Mouse (Mus musculus) lung, postnatal 10 days (tissue): ENCODE results near the gene Mfsd6.
"Not testable (repeated sequence)": the region's sequence is repeated elsewhere in the genome, so short reads cannot be mapped to it uniquely, and the experiment has no call there.

Experiments used
- DNase-seq: peaks from one replicate; pipeline ENCODE4 v3.0.0; 2021

The Mfsd6 gene

DNA sequence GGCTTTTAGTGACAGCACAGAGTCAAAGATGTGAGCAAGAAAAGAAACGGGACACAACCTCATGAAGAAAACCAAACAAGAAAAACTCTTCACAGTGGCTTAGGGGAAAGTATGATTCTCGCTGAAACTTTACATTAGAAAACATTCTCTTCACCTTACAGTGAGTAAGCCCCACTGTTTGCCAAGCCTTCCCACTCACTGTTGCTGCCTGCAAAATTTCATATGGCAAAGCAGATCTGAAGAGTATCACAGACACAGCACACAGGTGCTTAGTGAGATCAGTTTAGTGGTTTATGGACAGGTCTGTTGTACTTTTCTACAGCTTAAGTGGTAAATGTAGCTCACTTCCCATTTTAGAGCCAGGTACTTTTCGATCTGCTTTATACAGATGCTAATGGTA, 20.2 kb downstream of the Mfsd6 start:
- DNase-seq = no peak

DNA sequence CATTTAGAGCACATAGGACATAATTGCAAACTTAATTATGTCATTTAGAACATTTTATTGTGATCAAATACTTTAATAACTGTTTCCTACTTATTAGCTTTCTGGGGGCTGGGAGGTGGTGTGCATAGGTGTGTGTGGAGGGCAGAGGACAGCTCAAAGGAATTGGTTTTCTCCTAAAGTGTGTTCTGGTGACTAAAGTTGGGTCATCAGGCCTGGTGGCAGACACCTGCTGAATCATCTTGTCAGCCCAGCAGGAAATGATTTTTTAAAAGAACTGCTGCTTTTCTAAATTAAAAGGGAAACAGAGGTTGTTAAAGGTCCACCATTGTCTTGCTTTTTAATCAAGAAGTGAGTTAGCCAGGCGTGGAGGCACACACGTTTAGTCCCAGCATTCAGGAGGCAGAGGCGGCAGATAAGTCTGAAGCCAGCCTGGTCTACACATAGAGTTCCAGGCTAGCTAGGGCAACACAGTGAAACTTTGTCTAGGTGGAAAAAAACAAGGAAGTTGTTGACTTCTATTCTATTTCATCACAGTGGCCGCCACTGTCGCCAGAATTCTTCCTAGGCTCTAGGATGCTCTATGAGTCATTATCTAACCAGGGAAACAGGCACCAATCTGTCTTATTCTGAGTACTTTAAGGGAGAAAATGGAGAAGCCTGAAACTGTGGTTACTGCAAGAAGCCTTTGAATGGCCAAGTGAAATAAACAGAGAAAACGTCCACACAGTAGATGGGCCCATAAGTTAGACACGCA, 24.3 kb downstream of the Mfsd6 start:
- no peak for DNase-seq

DNA sequence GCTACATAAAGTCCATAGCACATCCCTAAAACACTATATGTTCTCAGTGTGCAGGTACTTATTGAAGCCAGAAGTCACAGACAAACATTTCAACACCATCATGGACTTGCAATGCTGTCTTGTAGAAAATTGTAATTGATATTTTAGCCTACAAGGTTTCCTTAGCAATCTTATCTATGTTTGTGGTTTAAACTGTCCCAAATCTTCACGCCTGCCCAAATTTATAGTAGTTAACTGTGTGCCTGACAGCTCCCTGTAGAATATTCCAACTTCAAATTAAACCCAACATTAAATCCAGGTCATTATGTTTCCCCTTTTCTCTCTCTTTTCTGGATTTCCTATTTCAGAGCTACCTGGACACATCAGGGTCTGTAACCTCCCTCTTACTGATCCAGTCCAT, 25.3 kb downstream of the Mfsd6 start:
- DNase-seq = no peak

DNA sequence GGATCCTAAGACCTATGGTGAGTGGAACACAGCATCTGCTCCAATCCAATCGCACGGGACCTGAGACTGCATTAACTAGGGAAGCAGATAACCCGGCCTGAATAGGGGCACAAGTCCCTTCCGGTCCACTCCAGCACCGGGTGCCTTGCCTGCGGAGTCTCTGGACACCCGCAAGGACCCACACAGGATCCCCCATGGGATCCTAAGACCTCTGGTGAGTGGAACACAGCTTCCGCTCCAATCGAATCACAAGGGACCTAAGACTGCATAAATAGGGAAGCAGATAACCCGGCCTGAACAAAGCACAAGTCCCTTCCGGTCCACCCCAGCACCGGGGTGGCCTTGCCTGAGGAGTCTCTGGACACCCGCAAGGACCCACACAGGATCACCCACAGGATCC, 32.8 kb downstream of the Mfsd6 start:
- not testable (repeated sequence) for DNase-seq

DNA sequence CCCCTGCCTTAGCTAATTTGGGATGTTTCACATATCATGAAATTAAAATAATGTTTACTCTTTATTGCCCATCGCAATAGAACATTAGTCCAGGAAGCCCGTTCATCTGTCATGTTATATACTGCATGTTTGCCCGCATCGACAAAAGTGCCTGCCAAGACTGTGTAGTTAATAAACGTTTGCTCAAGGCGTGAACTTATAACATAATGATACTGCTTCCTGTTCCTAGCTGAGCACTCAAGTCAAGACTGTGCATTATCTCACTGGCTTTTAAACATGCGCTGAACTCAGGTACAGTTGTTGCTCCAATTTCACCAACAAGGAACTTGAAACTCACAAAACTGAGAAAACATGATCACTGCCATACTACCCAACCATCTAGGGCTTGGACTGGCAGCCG, 39.6 kb downstream of the Mfsd6 start:
- DNase-seq = no peak

DNA sequence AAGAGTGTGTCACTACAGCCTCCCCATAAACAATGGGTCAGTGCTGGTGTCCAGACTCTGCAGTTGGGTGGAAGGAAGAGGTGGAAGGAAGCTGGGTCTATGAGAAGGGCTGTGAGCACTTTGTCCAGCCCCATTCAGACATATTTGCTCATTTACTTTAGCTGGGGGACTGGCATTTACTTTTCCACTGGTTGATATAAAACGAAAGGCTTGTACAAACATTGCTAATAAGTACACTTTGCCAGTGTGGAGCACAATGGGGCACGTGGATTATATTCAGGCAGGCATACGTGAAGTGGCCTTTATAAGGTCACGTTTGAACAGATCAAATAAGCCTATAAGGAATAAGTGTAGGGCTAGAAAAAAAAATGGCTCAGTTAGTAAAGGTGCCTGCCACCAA, 43.7 kb downstream of the Mfsd6 start:
- no peak for DNase-seq

DNA sequence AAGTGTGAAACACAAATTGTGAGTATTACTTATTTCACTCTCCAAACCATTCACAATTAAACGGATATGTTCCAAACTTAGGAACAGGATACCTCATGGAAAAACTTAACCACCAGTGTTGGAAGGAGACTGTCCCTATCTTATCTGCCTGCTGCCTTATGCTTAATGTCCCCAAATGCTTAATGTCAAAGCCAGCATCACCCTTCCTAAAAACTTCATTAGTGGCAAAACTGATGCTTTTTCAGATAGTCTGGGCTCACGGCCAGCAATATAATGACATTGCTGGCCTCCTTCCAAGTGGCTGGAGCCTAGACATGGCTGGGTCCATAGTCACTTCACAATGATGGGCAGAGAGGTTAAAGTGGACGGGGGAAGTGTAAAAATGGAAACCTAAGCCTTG, 50.6 kb downstream of the Mfsd6 start:
- DNase-seq = peak; percentile 65

DNA sequence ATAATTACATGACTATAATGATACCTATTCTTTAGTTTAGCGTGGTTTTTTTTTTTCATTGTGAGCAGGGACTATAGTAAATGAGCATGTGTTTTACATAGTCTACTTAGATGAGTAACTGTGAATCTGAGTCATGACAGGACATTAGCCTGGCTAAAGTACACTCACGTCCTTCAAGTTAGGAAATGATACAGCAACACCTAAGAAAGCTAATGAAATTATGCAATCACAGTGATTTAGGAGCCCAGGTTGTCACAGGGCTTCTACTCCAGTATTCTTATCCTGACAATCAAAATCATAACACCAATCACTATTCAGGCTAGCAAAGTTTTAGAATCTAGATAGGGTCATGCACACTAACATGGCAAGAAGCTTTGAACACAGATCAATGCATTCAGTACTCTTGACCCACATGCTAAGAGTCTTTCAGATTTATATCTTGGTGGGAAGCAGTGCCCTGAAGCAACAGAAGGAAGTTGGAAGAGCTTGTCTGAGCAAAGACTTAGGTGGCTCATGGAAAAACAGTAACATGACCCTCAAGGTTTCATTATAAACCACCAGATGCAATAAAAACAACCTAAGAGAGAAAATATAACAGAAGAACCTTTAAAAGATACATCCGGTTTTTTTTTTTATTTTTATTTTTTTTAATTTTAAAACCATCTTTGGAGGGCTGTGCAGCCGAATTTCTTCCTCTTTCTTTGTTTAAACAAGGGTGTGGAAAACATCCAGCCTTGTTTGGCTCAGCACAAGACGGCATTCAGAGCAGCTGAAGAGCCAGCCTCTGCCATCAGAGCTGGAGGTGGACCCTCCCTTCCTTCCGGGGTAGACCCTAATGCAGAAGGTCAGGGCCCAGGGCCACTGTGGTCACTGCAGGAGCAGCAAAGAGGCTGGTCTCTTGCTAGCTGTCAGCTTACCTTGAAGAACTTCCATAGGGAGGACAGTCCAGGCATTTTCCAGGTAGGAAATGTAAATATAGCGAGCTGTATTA, 51.4 kb downstream of the Mfsd6 start:
- DNase-seq = peak; percentile 48

DNA sequence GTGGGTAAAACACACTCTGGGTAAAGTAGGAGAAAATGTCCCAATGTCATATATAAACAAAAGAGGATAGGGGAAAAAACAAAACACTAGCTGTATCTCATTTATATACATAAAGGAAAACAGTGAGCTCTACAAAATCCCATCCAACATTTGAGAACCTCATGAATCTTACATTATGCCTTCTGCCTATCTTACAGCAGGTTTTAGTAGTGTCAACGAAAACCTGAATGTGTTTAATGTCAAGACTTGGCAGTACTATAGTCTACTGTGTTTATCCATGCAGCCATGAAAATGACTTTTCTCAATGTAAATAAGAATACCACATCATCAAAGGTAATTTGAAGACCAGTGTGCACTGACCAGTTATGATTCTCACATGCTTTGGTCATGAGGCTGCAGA, 57.3 kb downstream of the Mfsd6 start:
- DNase-seq = no peak

DNA sequence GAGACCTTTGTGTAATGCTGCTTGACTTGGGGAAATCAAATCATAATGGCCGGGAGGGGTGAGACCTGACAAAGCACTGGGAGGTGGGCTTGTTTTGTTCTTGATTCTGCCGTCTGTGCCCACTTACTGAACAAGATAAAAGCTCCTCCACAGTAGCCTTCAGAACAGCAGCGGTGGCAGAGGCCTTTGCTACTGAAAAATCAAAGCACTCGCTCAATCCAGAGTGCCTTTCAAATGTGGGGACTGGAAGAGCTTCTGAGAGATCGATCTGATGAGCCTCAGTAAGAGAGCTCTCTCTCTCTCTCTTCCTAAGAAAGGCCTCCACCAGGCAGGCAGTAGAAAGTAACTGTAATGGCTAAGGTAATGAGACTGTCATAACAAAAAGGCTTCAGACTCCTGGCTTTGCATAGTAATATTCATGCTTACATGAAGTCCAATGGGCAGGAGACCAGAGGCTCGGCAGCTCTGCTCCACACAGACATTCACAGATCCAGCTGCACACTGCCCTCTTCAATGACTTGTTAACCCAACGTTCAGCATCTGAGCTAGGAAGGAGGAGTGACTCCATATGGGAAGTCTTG, 58.4 kb downstream of the Mfsd6 start:
- DNase-seq = no peak

DNA sequence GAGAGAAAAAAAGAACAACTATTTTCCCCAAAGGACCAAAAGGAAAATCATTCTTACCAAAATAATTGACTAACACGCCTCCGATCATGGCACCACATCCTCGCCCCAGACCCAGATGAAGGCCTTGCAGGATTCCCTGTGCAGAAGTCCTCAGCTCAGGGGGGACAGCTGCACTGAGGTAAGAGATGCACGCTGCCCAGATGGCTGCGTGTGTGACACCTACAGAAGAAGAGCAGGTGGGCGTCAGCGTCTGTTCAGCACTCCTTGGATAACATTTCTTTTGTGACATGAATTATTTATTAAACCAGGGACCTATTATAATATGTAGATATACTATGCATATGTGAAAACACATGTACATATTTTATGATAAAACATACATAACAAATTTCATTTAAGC, 64.0 kb downstream of the Mfsd6 start:
- DNase-seq = no peak

DNA sequence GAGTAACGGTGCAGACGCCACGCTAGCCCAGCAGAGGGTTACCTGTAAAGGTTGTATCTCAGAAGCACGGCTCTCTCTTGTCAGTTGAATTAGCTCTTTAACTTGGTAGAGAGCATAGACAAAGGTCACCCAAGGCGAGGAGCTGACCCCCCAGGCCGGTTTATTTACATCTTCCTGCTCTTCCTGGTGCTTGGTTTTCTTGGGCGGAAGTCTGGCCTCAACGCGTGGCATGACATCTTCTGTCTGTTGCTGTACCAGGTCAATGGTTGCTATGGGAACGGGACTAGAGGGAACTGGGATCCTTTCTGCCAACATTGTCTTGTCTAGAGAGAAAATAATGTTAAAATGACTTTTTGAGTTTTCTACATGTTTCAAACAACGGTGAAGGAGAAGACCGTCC, 66.5 kb downstream of the Mfsd6 start:
- DNase-seq = peak; percentile 55

DNA sequence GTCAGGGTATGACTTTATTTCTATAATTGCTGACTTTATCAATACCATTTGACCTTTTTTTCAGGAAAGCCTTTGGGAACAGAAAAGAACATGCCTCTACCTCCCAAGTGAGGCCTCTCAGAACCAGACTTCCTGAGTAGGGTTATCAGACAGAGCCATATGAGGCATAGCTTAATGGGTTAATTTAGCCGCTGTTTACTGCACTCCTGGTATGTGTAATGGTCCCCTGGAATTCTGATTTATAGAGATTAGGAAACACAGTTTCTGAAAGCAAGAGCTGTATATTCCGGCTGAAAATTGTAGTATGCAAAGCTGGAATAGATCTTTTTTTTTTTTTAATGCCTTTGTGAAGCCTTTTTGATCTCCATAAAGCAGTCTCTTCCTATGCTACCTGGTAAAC, 67.0 kb downstream of the Mfsd6 start:
- DNase-seq = no peak

DNA sequence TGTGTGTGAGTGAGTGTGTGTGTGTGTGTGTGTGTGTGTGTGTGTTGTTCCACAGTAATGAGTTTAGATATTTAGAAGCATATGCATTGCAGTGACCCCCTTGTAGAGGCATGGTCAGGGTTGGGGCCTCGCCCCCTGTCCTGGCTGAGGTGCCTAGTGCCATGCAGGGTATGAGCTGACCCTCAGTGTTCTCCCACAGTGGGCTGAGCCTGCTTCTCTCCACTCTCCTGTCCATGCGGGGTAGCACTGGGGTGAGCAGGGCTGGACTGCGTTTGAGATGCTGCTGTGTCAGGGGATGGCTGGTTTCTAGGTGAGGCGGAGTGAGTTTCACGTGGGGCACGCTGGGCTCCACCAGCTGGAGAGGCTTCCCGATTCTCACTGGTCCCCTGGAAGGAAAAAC, 69.1 kb downstream of the Mfsd6 start:
- DNase-seq = no peak

DNA sequence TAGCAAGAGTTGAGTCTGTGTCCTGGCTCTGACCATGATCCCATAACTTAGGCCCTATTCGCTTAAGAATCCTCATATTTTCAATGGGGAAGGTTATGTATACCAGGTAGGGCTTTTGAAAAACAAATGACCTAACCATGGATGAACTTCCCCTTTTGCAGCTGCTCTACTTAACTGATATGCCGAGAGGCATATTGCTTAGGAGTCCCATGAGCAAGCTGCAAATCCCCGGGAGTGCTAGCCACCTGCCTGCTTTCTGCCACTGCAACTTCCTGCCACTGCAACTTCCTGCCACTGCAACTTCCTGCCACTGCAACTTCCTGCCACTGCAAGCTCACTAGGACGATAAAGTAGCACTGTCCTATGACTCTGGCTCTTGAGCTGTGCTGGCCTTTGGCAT, 72.1 kb downstream of the Mfsd6 start:
- DNase-seq = no peak

DNA sequence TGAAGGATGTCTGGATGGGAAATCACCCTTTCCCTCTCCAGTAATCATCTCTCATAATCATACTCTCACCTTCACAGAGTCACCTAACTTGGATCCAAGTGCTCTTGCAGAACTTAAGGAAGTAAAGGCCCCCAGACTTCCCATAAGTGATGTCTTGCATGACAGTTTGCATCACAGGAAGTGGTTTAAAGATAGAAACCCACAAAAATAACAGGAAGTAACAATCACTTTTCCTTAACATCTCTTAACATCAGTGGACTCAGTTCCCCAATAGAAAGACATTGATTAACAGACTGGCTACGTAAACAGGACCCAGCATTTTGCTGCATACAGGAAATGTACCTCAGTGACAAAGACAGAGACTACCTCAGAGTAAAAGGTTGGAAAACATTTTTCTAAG, 73.9 kb downstream of the Mfsd6 start:
- no peak for DNase-seq

DNA sequence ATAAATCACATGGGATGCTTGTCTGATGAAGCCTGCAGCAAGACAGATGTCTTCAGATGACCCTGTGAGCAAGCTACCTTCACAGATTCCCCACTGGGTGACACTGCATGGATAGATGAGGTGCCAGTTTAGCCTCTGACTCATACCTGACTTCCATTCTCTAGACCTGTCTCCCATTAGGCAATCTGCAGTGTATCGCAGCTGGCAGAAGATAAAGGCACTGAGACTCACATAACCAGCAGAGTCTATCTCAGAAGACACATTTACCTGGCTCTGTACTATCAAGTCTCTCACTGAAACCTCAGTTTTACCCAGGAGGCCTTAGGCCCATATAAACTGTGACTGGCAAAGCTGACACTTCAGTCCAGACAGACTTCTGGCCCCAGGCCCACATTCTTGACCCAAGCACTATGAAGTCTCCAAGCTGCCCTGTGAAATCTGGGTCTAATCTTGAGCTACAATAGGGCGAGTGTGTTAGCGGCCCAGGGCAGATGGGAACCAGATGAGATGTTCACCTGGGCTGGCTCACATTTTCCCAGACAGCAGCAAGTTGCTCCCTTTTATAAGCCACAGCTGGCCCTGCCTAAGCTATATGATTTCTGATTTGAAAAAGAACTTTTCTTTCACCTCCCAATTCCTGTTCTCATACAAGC, 74.5 kb downstream of the Mfsd6 start:
- peak; percentile 60 for DNase-seq

DNA sequence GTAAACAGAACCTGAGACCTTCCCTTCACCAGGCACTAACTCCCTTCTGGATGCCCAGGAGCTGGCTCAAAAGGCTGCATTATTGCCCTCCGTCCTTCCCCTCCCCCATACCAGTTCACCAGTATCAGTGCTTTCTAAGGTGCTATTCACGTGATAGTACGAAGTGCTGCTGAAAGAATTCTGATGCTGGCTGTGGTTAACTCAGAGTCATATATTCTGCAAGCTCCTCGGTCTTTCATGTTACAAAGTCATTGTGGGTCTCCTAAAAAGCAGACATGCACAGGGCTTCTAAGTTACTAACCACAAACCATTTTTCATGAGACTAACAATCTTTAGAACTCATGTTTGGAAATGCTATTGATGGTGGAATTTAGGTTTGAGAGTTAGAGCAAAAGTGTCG, 77.2 kb downstream of the Mfsd6 start:
- no peak for DNase-seq

DNA sequence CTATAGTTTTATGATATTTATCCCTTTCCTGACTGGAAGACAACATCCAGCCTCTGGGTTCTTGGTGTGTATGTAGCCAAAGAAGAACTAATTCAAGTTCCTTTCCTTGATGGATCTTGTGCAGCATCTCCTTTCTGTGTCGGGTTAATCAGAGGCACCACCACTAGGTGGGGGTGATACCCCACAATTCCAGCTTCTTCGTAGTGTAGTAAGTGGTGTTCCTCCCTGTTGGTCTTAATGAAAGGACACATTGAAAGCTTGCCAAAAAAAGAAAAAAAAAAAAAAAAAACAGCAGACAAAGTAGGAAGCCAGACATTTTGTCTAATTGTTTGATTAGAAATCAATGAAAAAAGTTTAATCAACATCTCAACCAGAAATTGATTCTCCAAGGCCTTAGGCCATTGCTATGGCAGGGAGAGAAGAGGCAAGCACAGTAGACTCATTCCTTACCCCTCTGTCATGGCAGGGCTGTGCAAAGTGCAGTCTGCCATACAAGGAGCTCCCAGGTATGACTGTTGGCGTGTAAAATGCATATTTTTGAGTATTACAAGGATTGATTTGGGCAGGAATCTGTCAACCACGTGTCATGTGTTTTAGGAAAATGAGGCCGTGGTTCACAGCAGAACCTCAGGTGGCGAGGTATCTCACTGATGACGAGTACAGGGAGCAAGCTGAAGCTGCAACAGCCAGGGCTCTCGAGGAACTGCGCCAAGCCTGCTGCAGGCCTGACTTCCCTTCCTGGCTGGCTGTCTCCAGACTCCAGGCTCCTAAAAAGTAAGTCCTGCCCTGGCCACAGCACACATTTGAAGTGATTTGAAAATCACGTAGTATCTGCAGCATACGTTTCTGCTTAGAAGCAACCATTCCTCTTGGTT, 78.9 kb downstream of the Mfsd6 start:
- DNase-seq = peak; percentile 89

DNA sequence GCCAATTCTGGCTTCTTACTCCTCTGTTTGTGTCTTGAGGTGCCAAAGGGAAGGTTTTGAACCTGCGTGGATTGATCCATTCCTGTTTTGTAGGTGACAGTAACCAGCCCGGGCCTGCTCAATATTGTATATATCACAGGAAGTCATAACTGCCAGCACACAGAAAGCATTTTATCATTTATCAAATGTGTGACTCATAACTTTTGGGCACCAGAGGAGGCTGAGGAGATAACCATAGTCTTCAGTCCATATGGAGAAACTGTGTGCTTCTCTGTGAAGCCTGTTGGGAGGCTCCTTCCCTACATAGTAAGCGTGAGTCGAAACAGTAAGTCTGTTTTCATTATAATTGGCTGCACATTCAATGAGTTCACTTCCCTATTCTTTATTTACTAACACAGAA, 86.5 kb downstream of the Mfsd6 start:
- no peak for DNase-seq

DNA sequence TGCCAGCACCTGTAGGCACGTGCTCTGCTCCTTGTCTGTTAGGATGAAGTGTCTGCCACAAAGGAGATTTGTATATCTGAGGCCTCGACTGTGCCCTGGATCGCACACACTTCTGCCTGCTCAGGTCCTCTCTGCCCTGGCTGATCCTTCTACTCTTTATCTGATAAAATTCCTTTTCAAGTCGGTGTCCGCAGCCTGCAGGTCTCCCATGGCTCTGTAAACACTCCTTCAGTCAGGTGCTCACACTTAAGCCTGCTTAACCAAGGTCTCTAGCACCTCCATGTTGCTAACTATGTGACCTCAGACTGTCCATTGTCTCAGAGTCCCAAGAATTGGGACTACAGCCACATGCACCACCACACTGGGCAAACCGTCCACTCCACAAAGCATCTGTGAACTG, 87.0 kb downstream of the Mfsd6 start:
- no peak for DNase-seq

DNA sequence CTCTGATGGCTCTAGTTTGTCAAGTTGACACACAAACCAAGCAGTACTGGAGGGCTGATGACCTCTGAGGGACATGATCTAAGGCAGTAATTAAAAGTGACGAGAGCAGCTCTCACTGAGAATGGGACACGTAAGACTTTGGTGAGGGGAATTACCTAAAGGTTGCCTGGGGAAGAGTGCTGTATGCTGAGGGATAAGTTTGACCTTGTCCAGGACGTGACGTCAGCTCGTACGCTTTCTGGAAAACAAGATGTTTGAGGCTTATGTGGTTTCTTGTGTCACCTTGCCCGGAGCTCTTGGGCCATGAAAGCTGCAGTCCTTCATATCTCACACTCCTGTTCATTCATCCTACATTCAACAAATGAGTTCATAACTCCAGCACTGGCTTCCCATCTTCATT, 88.2 kb downstream of the Mfsd6 start:
- DNase-seq = no peak
